Mouse (Mus musculus) layer of hippocampus, adult 8-10 months (tissue): Measurements from ENCODE around the gene Kcnh7. TPM values are rescaled to one million over a fixed set of nuclear protein-coding genes. Genes with fewer than 3 reads are reported as not detected.
A peak's percentile ranks its signal among the peaks of the same experiment; 100 is the strongest.

ENCODE experiments used
- DNase-seq, 2 experiments: peaks; one replicate each; pipeline ENCODE4 v3.0.0; 2022; ENCODE audit warnings: low spot score in 2 of 2
- total RNA-seq, 4 experiments: library from RNA; stranded (reverse); gene quantifications; 2 replicates each; pipeline ENCODE4 v1.2.4; 2022

Kcnh7 gene
- total RNA-seq, 4 experiments from 2014 or later = 32.9 to 44.1 (median 35.3) TPM

DNA sequence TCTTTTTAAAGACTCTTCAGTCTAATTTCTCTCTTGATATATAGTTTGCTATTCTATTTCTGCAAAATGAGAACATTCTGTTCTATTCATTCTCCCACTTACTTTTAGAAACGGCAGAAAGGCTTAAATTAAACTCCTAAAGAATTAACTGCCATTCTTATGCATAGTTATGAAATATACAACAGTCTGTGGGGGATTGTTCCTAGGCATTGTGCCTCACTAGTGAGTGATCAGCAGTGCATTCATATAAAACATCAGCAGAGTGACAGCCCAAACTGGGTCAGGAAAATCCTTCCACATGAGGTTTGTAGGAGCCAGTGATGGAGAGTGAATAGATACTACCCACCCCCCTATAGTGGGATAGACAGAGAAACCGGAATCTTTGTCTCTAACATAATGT lies 200.2 kb downstream of the Kcnh7 start:
- no peak for DNase-seq

DNA sequence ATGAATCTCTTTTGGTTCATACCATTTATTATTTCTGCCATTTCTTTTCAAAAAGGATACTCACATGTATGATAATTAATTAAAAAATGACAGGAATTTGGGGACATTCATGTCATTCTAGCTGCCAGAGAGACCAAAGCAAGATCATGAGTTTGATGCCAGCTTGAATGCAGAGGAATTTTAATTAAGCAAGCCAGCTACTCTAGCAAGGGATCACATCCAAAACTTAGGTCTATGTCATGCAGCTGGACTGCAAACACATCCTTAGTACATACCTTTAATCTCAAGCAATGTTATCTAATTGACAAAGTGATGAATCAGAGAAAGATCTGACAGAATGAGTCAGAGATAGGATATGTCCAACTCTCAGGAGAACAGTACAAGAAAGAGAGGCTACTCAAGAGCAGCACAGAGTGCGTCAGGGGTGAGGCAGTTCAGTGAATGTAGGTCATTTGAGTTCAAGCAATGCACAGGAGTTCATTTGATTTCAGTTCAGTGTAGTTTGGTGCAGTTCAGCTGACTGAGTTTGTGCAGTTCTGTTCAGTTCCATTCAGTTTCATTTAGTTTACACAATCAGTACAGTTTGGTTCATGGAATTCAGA lies 248.7 kb downstream of the Kcnh7 start:
- DNase-seq = no peak

DNA sequence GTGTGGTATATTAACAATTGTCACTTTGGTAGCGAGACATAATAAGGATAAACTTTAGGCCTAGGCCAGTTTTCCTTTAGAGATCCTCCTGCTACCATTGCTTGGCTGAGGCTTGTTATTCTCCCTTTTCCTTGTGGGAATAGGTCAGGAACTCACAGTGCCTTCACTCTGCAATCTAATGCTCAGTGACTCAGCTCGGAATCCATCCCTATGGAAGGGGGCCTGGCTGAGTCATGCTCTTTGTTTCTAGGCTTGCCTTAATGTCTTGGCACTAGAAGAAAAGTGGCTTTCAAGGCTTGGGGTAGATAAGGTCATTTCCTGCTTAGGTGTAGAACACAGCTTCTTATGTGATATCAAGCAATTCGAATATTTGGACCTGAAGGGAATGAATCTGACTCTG lies 255.6 kb downstream of the Kcnh7 start:
- DNase-seq = no peak

DNA sequence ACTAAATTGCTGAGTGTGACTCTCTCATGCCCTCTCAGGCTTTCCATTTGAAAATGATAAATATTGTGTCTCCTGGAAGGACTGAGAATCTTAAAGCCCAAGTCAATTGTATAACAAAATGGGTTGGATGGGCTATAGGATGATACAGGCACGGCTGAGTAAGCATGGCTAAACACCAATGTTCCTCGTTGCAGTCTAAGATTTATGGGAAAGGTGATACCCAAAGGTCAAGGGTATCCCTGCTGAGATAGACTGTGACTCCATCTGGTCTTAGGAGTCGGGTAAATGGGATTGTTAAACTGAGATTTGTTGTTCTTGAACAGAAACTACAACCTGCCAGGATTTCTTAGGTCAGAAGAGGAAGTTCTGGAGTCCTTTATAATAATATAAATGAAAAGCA lies 256.0 kb downstream of the Kcnh7 start:
- no peak for DNase-seq

DNA sequence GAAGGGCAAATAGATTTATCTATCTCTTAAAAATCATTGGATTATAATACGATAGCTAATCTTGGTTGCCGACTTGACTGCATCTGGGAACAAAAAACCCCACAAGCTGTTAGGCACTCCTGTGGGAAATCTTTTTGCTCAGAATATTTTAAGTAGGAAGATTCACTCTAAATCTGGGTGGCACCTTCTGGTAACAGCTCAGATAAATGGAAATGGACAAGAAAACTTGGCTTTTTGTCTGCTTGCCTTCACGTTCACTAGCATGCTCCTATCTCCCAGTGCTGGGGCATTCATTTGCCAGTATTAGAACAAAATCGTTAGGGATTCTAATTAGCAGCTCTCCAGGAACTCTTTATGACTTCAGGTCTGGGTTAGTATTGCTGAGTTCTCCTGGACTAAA lies 260.3 kb downstream of the Kcnh7 start:
- peak; percentile 9 to 16 for DNase-seq

DNA sequence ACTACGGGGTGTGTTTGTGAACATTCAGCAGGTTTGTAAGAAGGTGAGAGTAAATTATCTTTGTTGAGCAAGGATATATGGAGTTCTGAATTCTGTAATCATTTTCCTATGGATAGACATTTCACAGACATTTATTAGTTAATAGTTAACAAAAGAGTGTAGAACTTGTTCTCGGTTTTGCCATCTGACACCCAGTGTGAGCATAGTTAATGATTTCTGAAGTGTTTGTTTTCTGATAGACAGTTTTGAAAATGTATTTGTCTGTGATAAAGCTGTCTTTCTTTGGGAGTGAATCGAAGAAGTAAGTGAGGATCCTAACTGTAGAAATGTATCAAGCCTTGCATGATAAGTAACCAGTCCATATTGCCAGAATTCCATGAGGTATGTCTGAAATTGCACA lies 276.4 kb downstream of the Kcnh7 start:
- no peak for DNase-seq

DNA sequence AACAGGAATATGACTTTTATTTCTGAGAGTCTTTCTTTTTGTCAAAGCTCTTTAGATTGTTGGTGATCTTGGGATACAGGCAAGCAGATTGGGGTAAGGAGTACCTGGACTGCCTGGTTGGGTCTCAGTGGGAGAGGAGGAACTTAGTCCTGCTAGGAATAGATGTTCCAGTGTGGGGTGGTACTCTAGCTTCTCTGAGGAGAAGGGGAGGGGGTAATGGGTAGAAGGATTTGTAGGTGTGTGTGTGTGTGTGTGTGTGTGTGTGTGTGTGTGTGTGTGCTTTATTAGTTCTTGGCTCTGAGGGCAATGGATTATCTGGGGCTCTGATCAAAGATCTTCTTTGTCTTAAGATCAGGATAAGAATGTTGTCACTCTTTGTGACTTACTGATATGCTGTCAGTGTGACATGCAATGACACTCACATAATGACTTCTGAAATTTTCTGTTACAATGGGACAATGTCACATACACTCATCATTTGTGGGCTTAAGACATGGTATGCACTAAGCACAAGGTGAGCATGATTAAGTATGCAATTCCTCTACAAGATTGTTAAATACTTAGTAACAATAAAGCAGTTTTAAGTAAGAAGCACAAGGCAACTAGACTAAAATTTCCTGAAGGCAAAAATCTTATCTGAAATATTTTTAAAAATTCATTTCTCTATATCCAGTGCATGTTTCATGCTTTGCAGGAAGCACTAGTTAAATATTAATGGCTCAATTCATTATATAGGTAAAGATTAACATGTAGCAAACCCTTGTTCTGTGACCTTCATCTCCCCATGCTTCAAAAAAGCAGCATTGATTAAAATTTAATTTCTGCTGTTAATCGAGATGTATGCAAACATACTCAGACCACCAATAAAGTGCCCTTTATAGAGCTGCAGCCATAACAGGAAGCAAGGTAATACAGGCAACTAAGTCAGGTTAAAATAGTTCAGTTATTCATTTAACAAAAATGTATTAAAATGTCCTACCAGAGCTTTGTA lies 281.4 kb downstream of the Kcnh7 start:
- no peak for DNase-seq

DNA sequence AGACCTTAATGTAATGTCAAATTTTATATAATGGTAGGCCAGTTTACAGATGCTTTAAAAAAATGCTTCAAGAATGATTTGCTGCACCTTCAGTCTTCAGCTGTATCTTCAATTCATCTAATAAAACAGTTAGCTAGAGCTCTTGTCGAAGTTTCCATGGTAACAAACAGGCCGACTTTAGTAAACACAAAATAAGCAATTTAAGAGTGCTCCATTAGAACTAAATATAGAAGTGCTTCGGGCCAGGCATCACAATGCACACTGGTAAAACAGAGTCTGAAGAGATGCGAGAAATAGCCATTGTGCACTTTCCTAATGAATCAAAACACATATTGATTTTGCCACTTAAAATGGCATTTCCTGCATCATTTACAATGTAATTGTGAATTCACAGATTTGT lies 305.3 kb downstream of the Kcnh7 start:
- no peak for DNase-seq

DNA sequence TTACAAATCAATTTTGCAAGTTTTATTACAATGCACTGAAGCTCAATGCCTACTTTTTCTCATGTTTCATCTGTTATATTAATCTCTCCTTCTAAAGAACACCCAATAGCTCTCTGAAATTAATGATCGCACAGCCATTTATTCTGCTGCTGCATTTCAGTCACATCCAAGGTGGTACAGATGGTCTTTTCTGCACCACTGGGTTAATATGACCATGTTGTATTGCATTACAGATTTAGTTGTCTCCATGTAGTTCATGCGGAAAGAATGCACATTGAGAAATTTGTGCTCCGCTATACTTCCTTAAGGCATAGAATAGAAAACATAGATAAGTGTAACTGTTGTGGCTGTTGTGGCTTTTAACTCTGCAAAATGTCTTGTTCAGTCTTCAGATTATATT lies 328.7 kb downstream of the Kcnh7 start:
- DNase-seq = no peak

DNA sequence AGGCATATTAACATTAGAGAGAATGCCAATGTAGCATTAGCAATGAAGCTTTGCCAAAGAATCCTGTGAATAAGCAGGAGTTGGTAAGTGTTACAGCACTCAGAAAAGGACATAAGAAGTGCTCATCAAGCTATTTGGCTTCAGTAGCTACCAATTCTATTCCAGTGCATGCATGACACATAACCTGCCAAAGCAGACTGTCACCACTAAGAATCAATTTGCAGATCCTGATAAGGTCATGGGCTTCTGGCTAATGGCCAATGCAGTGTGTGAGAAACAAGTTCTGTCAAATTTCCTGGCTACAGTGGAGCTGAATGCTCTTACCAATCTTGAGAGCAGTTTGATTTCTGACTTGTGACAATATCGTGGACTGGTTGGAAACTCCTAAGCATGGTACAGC lies 341.5 kb downstream of the Kcnh7 start:
- DNase-seq = no peak

DNA sequence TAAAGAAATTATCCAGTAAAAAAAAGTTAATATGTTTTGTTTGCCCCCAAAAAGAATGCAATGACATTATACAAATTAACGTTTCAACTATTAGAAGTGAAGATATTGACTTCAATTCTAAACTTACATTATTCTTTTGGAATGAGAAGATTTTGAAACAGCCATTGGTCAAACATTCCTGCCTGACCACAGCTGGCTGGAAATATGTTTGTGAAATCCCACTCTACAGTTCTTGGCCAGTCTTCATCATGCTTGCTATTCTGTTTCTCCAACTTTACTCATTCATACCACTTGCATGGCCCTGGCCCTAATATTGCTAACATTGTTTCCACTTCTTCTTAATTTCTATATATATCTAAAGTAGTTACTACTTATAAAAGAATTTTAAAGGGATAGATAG lies 349.8 kb downstream of the Kcnh7 start:
- no peak for DNase-seq

DNA sequence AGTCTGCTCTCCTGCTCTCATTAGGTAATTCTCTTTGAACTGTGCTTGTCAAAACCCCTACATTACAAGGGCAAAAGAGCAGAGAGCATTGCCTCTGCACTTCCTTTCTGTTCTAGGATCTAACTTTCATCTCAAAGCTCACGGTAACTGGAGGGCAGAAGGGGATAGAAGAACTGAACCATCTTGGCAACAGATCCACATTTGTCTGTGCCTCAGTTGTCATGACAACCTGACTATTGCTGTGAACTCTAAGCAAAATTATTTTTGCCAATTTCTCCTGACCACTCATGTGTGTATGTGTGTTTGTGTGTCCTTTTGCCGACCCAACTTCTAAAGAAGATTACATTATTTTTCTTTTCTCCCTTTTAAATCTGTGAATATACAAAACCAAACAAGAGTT lies 364.9 kb downstream of the Kcnh7 start:
- no peak for DNase-seq

DNA sequence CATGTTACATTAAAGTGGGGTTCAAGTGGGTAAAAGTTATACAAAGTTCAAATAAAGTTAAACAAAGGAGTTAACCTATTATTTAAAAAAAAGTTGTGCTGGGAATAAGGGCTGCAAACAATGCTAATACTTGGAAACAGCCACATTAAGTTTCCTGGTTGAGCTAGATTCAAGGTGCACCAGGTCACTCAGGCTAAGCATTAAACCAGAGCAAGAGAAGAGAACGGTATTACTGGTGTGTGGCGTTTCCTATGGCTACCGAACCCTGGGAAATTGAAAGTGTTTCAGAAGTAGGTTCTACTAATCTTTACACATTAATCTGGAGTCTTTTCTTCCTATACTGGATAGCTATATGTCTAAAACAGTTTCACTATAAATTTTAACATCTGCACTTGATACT lies 368.1 kb downstream of the Kcnh7 start:
- no peak for DNase-seq

DNA sequence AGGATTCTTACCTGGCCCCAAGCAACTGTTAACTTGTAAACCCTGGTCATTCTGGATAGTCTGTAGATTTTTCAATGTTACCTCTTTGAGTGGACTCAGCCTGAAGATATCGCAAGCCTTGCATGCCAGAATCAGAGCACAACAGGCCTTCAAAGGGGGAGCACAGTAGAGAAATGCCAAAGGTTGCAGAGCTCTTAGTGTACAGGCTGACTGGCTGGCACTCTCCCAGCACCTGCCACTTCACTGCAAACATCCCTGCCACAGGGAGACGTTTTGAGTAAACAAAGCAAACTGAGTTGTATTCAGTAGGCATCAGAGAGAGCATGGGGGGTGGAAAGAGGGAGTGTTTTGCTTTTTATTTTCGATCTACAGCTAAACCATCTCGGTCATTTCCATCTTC lies 375.3 kb downstream of the Kcnh7 start:
- no peak for DNase-seq

DNA sequence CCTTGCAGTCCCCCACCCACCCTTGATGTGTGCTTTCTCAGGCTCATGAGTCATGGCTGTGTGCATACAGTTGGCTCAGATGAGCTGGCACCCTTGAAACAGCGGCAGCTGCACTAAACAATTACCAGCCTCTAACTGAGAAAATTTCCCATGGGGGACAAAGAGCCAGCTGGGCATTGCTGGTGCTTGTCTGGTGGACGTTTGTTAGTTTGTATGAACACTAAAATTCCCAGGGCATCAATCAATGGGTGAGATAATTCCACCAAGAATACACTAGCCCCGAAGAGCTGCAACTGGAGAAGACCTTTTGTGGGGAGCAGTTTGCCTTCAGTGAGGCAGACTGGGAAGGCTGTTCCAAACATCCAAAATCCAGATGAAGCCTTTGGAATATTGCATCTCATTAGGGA lies 376.6 kb downstream of the Kcnh7 start:
- DNase-seq = peak; percentile 61 to 63

DNA sequence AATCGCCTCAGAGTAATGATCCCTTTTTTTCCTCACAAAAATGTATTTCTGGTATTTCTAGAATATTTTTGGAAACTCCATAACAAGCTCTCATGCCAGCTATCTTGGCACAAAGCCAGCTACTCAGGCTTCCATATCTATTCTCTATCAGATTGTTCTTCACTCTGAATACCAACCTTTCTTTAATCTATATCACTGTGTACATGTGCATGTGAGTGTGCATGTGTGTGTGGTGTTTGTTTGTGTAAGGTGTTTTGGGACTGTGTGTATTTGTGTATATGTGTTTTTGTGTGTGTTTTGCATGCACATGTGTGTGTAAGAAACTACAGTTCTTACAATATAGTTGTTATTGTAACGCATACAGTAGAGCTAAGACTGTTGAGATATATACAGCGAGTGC lies 377.2 kb downstream of the Kcnh7 start:
- no peak for DNase-seq

DNA sequence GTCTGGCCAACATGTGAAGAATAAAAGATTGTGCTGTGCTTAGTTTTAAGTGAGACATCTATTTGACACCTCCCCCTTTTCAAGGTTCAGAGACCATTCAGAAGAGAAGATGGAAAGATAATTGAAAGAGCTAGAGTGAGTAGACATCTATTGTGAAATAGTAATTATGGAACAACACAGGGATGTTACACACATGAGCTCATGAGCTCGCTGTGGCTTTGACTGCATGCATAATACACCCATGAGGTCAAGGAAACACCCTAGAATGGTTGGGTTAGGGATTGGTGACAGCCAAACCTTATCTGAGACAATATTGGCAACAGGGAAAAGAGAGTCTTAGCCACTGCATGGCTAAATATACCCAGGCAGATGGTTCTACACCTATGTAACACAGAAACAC lies 380.1 kb downstream of the Kcnh7 start:
- no peak for DNase-seq

DNA sequence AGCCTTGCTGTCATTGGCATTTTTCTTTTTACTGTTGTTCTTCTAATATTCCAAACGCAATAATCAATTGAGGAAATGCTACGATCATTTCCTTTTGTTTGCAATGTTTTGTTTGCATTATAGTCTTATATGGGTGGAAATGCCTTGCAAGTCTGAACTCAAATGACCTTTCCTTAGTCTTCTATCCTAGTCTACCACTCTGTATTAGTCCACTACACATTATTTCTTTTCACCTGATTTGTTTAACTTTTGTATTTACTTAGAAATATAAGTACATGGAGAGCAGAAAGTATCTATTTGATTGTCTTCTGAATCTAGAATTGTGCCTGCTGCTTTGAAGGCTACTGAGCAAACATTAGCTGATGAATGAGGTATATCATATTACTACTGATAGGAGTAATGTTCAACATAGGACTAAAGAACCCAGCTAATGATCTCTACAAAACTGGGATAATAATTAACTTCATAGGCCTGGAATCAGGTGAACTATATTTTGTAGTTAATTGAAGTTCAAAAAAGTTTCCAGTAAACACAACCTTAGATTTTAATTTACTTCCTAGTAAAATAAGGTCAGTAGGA lies 399.5 kb downstream of the Kcnh7 start:
- no peak for DNase-seq

DNA sequence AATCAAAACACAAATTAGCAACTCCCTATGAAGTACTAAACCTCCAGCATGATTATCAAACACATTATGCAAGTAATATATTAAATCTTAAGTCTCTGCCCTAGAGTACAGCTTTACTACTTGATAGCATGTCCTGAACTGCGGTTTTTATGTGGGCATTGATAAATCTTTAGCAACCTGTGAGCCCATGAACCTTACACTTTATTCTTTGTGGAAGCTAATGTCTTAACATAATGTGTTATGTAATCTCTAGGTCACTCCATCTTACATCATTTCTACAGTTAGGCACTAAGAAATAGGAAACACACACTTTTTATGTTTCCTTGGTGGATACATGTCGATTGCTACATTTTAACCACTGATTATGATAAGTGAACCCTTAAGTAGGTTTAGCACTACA lies 437.8 kb downstream of the Kcnh7 start:
- DNase-seq = no peak

DNA sequence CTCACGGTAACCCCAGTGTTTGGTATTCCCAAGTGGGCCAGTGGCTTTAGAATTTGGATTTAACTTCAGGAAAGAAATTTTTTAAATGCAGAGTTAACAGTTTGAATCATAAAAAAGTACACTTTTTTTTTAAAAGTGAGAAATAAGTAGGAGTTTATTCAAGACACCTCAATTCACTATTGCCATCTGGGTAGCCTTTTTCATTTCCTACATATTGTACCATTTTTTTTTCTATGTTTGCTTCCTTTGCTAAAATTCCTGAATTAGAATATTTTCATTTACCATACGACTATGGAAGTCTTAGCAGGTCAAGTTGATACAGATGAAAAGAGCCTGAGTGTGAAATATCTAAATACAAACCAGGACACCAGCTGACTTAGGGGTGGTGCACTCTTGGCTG lies 441.0 kb downstream of the Kcnh7 start:
- DNase-seq = no peak

DNA sequence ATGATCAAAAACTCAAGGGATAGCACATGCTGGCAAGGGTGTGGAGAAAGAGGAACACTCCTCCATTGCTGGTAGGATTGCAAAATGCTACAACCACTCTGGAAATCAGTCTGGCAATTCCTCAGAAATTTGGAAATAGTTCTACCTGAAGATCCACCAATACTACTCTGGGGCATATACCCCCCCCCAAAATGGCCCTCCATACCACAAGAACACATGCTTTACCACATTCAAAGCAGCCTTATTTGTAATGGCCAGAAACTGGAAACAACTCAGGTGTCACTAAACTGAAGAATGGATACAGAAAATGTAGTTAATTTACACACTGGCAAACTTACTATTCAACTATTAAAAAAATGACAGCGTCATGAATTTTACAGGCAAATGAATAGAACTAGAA lies 453.4 kb downstream of the Kcnh7 start:
- DNase-seq = no peak

DNA sequence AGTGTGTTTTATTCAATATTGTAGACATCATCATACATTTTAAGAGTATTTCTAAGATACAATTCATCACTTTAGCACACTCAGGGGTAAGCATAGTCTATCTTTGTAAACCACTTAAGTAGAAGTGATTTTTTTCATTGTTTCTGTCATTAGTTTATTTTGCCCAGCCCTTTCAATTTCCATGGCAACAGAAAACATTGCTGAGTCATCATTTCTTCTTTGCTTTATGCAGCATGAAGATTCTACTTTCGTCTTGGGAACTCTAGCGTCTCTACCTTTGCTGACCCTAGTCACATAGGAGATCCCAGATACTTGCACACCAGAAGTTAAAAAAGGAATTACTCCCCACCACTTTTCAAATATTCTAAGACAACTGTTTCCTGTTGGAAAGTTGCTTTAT lies 456.4 kb downstream of the Kcnh7 start:
- no peak for DNase-seq

DNA sequence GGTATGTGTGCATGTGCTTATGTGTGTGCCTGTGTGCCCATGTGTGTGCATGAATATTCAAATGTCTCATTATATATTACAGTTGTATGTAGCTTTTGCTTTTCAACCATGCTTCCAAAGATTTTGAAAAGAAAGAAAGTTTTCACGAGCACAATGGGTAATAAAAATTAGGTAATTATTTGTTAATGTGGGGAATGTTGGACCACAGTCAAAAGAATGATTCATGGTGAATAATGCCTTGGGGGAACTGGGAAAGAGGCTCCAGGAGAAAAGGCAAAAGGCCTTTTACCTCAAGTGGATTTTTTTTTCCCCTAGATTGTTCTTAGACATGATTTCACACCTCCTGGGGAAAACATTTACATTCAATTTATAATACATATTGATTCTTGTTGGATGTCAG lies 458.1 kb downstream of the Kcnh7 start:
- no peak for DNase-seq
